Mouse (Mus musculus) kidney, adult 2 months (tissue): ENCODE measurements around the gene Stk11ip. TPM values are rescaled to one million over a fixed set of nuclear protein-coding genes. Genes with fewer than 3 reads are reported as not detected.

ENCODE experiments used
- DNase-seq: peaks from one replicate; pipeline ENCODE4 v3.0.0; 2021
- H3K27ac ChIP-seq: fragments of 200-500 bp; 2 replicates; pipeline ENCODE4 v1.5.1; 2012; ENCODE audit warnings: low read depth, low read length, control low read depth, inconsistent platforms; ENCODE audit not compliant: insufficient read depth
- H3K27me3 ChIP-seq: fragments of 200-500 bp; replicated peaks from 2 replicates; pipeline ENCODE4 v1.6.1; 2012; ENCODE audit warnings: mild to moderate bottlenecking, moderate library complexity, low read length, inconsistent platforms; ENCODE audit not compliant: control insufficient read depth, insufficient read depth
- H3K36me3 ChIP-seq: fragments of 200-500 bp; 2 replicates; pipeline ENCODE4 v1.6.1; 2012; ENCODE audit warnings: mild to moderate bottlenecking, moderate library complexity, low read length, inconsistent platforms; ENCODE audit not compliant: control insufficient read depth, insufficient read depth
- H3K4me1 ChIP-seq: fragments of 200-500 bp; 2 replicates; pipeline ENCODE4 v1.6.1; 2011; ENCODE audit warnings: low read length; ENCODE audit not compliant: control insufficient read depth, insufficient read depth
- H3K4me3 ChIP-seq: fragments of 200-500 bp; 2 replicates; pipeline ENCODE4 v1.5.1; 2011; ENCODE audit warnings: mild to moderate bottlenecking, low read depth, low read length, control low read depth; ENCODE audit not compliant: insufficient read depth
- CTCF ChIP-seq: fragments of 200-500 bp; conservative IDR thresholded peaks from 2 replicates; pipeline ENCODE4 v1.5.1; 2011; ENCODE audit warnings: low read depth, mild to moderate bottlenecking, control low read depth, low read length, moderate library complexity, mixed read lengths; ENCODE audit not compliant: insufficient read depth, insufficient read length
- POLR2A ChIP-seq: fragments of 200-500 bp; IDR thresholded peaks from one replicate; pipeline ENCODE4 v1.6.1; 2011; ENCODE audit warnings: low read depth, low read length, control low read depth
- WGBS: fragments of 180-500 bp; shearing (Covaris S2); methylation state at CpG from one replicate; pipeline ENCODE4 v1.1.7; 2018; 5-methylcytosine and 5-hydroxymethylcytosine counted together
- polyA plus RNA-seq: library from polyadenylated mRNA; depleted of rRNA; stranded (reverse); fragments of >200 nt; gene quantifications from 2 replicates; pipeline ENCODE4 v1.2.3, GENCODE M21; 2012

Gene Stk11ip
- polyA plus RNA-seq, 1 experiment = 15.5 TPM

DNA sequence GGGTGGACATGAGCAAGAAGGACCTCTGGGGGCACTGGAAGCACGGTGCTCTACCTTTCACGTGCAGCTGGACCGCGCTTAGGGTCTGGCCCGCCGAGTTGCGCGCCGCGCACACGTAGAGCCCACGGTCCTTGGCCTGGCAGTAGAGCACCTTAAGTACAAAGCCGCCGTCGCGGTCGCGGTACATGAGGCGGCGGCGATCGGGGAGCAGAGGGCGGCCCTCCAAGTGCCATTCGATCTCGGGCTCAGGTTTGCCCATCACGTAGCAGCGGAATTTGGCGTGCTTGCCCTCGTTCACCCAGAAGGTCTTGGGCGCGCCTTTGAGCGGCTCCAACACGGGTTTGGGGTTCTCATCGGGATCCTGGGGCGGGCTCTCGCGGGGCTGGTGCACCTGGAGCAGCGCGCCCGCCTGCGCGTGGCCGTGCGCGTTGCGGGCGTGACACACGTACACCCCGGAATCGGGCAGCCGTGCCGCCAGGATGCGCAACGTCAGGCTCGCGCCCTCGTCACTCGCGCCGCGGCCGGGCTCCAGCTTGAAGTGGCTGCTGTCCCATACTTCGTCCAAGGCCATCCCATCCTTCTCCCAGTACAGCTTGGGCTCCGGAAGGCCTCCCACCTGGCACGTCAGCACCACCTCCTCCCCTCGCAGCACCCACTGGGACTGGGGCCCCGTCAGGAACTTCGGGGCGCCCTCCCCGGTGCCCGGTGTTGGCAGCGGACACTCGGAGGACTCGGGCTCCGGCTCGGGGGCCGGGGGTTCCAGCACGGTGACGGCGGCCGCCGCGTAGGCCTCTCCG is 16.0 kb upstream of the Stk11ip start:
- Histone ChIP-seq H3K27ac (no peak overlapping the region), H3K4me3 (peak overlapping the region; percentile 55), H3K4me1 (no peaks in the 10 kb centered on the region), H3K27me3 (no peaks in the 10 kb centered on the region), H3K36me3 (no peaks in the 10 kb centered on the region)
- DNase-seq = peak; percentile 34
- no peak for TF ChIP-seq POLR2A
- TF ChIP-seq CTCF = no peak
- 3% methylated on average over 84 of the region's 84 CpGs for WGBS

DNA sequence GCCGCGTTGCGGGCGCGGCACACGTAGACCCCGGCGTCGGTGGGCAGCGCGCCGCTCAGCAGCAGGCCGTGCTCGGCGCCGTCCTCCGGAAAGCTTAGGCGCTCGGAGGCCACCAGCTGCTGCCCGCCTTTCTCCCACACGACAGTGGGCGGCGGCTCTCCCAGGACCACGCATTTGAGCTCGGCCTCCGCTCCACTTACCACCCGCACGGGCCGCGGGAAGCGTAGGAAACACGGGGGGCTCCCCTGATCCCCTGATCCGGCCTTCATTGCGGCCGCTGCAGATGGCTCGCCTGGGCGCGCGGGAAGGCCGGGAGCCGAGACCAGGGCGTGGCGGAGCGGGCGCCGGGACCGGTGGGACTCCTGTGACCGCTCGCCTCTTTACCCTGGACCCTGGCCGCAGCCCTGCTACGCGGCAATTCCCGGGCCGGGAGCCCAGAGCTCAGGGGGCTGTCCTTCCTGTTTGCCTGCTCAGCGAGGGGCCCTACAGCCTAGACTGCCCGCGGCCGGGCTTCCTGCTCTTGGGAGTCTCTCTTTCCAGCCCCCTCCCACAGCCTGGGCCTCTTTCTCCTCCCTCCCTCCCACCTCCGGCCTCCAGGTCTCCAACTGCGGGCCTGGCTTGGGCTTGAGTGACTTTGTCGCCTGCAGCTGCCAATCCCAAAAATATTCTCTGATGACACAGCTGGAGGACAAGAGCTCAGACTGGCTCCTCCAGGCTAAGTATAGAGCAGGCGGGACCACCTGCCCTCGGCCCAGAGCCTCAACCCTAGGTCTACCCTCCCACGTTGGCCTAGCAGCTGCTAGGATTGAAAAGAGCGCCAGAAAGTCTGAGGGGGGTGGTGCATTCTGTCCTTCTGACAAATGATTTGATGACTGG is 15.1 kb upstream of the Stk11ip start, which contains the start of gene Obsl1:
Gene Obsl1, minus strand, starts transcription at position 497 of the 876 bp plus-strand sequence.
- H3K4me1 ChIP-seq = no peaks in the 10 kb centered on the region

DNA sequence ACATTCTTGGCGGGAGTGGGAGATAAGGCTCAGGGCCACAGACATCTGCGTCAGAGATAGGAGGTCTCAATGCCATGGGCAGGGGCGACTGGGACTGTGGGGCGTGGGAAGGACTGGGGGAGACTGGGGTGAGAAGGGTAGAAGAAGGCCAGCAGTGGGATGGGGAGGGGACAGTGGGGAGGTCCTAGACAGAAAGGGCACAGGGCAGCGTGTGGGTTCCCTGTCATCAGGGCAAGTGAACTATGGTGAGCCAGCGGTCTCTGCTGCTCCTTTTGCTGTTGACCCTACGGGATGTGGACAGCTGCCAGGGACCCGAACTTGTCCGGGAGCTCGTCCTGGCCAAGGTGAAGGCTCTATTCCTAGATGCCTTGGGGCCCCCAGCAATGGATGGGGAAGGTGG is 14.3 kb upstream of the Stk11ip start, which contains the start of gene Inha:
Gene Inha, plus strand, starts transcription at position 72 of the 400 bp plus-strand sequence.
- no peaks in the 10 kb centered on the region for H3K4me1 ChIP-seq
- TF ChIP-seq CTCF = no peak
- TF ChIP-seq POLR2A = no peak
- no peaks in the 10 kb centered on the region for H3K36me3 ChIP-seq
- H3K4me3 ChIP-seq = peak within 1 kb of the TSS; percentile 55
- DNase-seq = no peak
- no peak within 1 kb of the TSS for H3K27ac ChIP-seq
- 76% methylated on average over 10 of the region's 10 CpGs for WGBS
- H3K27me3 ChIP-seq = no peaks in the 10 kb centered on the region

More for the DNA sequence above, 15.1 kb upstream of the Stk11ip start, which contains the start of gene Obsl1:
- peak; percentile 44 for DNase-seq
- TF ChIP-seq POLR2A (no peak), CTCF (no peak)
- no peaks in the 10 kb centered on the region for H3K36me3 ChIP-seq
- 3% methylated on average over 65 of the region's 65 CpGs for WGBS
- no peaks in the 10 kb centered on the region for H3K27me3 ChIP-seq
- H3K4me3 ChIP-seq = peak within 1 kb of the TSS; percentile 55
- H3K27ac ChIP-seq = no peak within 1 kb of the TSS

DNA sequence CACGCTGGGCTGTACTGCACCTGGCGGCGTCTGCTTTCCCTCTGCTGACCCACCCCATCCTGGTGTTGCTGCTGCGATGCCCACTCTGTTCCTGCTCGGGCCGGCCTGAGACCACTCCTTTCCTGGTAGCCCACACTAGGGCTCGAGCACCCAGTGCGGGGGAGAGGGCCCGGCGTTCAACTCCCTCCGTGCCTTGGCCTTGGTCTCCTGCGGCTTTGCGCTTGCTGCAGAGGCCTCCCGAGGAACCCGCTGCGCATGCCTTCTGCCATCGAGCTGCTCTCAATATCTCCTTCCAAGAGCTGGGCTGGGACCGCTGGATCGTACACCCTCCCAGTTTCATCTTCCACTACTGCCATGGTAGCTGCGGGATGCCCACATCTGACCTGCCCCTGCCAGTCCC is 11.7 kb upstream of the Stk11ip start:
- Histone ChIP-seq H3K27me3 (no peaks in the 10 kb centered on the region), H3K27ac (no peak overlapping the region), H3K4me3 (no peak overlapping the region), H3K4me1 (no peaks in the 10 kb centered on the region), H3K36me3 (no peaks in the 10 kb centered on the region)
- TF ChIP-seq POLR2A (no peak), CTCF (no peak)
- WGBS = 73% methylated on average over 20 of the region's 20 CpGs
- no peak for DNase-seq

DNA sequence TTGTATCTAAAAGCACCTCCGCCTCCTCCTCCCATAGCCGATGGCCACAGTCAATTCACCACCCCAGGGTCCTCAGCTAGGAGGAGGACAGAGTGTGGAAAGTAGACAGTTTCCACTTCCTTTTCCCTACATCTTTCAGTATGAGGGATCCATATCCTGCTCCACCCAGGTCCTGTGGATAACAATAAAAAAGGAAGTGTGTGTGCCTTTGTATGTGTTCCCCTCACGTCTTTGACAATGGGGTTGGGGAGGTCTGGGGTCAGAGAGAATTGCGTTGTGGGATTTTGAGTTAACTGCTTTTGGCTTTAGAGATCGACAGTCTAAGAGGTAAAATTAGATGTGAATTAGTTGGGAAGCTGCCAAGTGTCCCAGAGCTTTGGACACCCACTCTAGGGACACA is 11.2 kb upstream of the Stk11ip start:
- no peaks in the 10 kb centered on the region for H3K4me1 ChIP-seq
- no peaks in the 10 kb centered on the region for H3K36me3 ChIP-seq
- H3K27ac ChIP-seq = no peak overlapping the region
- no peaks in the 10 kb centered on the region for H3K27me3 ChIP-seq
- H3K4me3 ChIP-seq = no peak overlapping the region
- WGBS = 74% methylated on average over 5 of the region's 5 CpGs
- no peak for TF ChIP-seq POLR2A
- TF ChIP-seq CTCF = no peak
- no peak for DNase-seq

DNA sequence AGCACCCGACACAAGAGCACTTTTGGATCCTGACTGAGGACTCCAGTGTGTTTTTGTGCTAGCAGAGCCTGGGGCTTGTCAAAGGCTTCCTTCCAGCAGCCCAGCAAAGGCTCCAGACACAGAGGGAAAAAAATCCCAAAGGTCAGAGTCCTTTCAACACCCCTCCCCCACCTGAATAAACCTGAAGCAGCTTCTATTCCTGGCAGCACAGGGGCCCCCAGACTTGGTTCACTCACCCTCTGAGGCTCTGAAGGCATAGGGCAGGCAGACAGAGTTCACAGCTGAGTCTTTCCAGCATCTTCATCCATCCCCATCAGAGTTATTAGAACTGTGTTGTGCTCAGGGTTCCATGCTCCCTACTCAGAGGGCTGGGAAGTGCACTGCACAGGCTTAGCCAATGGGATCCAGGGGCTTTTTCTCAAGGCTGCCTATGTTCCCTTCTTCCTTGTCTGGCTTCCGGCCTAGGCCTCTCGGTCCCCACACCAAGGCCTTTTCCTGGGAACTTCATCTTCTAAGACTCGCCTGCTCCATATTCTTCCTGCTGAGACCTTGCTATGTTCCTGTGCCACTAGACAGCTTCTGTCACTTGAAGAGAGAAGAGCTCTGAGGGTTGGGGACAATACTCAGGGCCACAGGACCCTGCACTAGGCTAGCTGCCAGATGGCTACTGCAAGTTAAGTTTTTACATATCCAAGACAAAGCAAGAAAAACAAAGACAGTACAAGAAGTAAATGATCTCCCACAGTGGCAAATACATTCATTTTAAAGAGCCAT is 9.7 kb upstream of the Stk11ip start:
- WGBS = 75% methylated on average over 4 of the region's 4 CpGs
- DNase-seq = no peak
- TF ChIP-seq CTCF (no peak), POLR2A (no peak)
- H3K4me3 ChIP-seq = no peak overlapping the region
- H3K36me3 ChIP-seq = no peaks in the 10 kb centered on the region
- H3K27me3 ChIP-seq = no peaks in the 10 kb centered on the region
- H3K4me1 ChIP-seq = no peaks in the 10 kb centered on the region
- no peak overlapping the region for H3K27ac ChIP-seq

DNA sequence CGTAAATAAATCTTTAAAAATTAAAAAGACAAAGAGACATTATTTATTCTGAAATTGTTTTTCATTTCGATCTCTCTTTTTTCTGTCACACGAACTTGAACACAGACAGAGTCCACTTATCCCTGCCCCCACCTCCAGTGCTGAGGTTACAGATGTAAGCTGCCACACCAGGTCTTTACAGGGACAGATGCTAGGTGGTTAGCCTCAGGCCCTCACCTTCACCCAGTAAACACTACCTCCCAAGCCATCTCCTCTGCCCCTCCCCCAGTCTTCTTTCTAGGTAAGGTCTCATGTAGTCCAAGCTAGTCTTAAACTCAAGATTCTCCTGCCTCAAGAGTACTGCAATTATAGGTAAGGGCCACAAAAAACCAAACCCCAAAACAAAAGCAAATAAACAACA is 8.8 kb upstream of the Stk11ip start:
- Histone ChIP-seq H3K27me3 (no peaks in the 10 kb centered on the region), H3K4me3 (no peak overlapping the region), H3K36me3 (no peaks in the 10 kb centered on the region), H3K27ac (no peak overlapping the region), H3K4me1 (no peaks in the 10 kb centered on the region)
- WGBS = 94% methylated on average over 3 of the region's 3 CpGs
- no peak for DNase-seq
- TF ChIP-seq POLR2A (no peak), CTCF (no peak)
